Mouse (Mus musculus) stomach, embryonic 15.5 days (tissue): ENCODE results near the gene Neu1. TPM values are rescaled to one million over a fixed set of nuclear protein-coding genes. Genes with fewer than 3 reads are reported as not detected.
"Not testable (repeated sequence)": the region's sequence is repeated elsewhere in the genome, so short reads cannot be mapped to it uniquely, and the experiment has no call there.

ENCODE experiments used
- ATAC-seq: fragments of 200-750 bp; cut with Nextera tagmentation; 2 replicates; pipeline ENCODE4 v1.8.0; 2017; ENCODE audit warnings: low read depth, moderate number of reproducible peaks, moderate TSS enrichment; ENCODE audit not compliant: insufficient read depth, low FRiP score
- H3K27ac ChIP-seq: fragments of 300-500 bp; sonication (generic); 2 replicates; pipeline ENCODE4 v1.5.1; 2015; ENCODE audit warnings: mild to moderate bottlenecking, inconsistent platforms
- H3K27me3 ChIP-seq: fragments of 300-500 bp; sonication (generic); replicated peaks from 2 replicates; pipeline ENCODE4 v1.6.1; 2015; ENCODE audit warnings: inconsistent platforms
- H3K36me3 ChIP-seq: fragments of 300-500 bp; sonication (generic); 2 replicates; pipeline ENCODE4 v1.6.1; 2015; ENCODE audit warnings: inconsistent platforms
- H3K4me1 ChIP-seq: fragments of 300-500 bp; sonication (generic); 2 replicates; pipeline ENCODE4 v1.6.1; 2015; ENCODE audit warnings: inconsistent platforms
- H3K4me2 ChIP-seq: fragments of 300-500 bp; sonication (generic); 2 replicates; pipeline ENCODE4 v1.6.1; 2015; ENCODE audit warnings: mild to moderate bottlenecking, inconsistent platforms
- H3K4me3 ChIP-seq: fragments of 300-500 bp; sonication (generic); replicated peaks from 2 replicates; pipeline ENCODE4 v1.5.1; 2015; ENCODE audit warnings: inconsistent platforms
- H3K9ac ChIP-seq: fragments of 300-500 bp; sonication (generic); 2 replicates; pipeline ENCODE4 v1.6.1; 2015; ENCODE audit warnings: inconsistent platforms
- H3K9me3 ChIP-seq: fragments of 300-500 bp; sonication (generic); 2 replicates; pipeline ENCODE4 v1.6.1; 2016; ENCODE audit warnings: inconsistent platforms
- WGBS: fragments of 180-500 bp; shearing (Covaris S2); methylation state at CpG from one replicate; pipeline ENCODE4 v1.1.7; 2015; 5-methylcytosine and 5-hydroxymethylcytosine counted together
- polyA plus RNA-seq: library from polyadenylated mRNA; unstranded; fragments of >200 nt; fragmentation: Nextera tagmentation; extraction: Ambion mirVana; gene quantifications from 2 replicates; pipeline ENCODE4 v1.2.1, GENCODE M21; 2015

The Neu1 gene
- polyA plus RNA-seq, 1 experiment from 2014 or later, result 36.9 TPM

DNA sequence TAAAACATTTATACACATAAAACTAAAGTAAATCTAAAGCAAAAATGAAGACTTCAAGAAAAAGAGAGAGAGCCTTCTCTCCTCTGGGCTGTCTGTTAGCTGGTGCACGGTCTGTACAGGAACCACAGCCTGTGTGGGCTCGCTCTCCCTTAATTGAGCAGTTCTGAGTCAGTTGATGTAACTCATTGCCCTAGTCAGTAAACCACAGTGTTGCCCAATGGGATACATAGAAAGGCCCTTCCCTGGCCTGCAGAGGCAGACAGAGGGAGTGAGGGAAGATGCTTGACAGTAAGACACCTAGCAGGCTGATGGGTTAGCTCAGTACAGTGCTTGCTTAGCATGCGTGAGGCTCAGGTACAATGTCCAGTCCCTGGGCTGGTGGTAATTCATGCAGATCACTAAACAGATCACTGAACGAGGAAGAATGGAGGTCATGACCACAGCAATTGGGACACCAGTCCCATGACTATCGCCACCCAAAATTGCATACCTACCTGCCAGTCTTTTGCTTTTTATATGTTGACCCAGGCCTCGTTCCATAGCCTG, 7.0 kb downstream of the Neu1 start:
- WGBS, result 86% methylated on average over 6 of the region's 6 CpGs
- Histone ChIP-seq H3K36me3 (no peaks in the 10 kb centered on the region), H3K4me3 (no peak overlapping the region), H3K27me3 (no peaks in the 10 kb centered on the region), H3K4me2 (no peak overlapping the region), H3K9ac (no peak overlapping the region), H3K9me3 (no peaks in the 10 kb centered on the region), H3K4me1 (peaks cover 4% of the 10 kb centered on the region), H3K27ac (no peak overlapping the region)
- no peak for ATAC-seq

- Histone ChIP-seq H3K27ac (no peak overlapping the region), H3K4me3 (peak overlapping the region; percentile 29), H3K4me2 (peak overlapping the region; percentile 49), H3K9me3 (no peaks in the 10 kb centered on the region), H3K36me3 (no peaks in the 10 kb centered on the region), H3K9ac (no peak overlapping the region), H3K27me3 (no peaks in the 10 kb centered on the region), H3K4me1 (peaks cover 4% of the 10 kb centered on the region)
- ATAC-seq, result no peak; the same call in 1 of the 2 replicates
- 9% methylated on average over 15 of the region's 15 CpGs for WGBS
Observed at GRCm38 (mm10) chr17:34941344-34942041, 10.4 kb downstream of the Neu1 start.

GRCm38 (mm10) chr17:34943128-34943815, 12.2 kb downstream of the Neu1 start:
- Histone ChIP-seq H3K27me3 (no peaks in the 10 kb centered on the region), H3K36me3 (no peaks in the 10 kb centered on the region), H3K4me1 (peaks cover 4% of the 10 kb centered on the region), H3K4me3 (no peak overlapping the region), H3K9ac (no peak overlapping the region), H3K27ac (no peak overlapping the region), H3K4me2 (no peak overlapping the region), H3K9me3 (no peaks in the 10 kb centered on the region)
- no peak for ATAC-seq
- 81% methylated on average over 4 of the region's 4 CpGs for WGBS

DNA sequence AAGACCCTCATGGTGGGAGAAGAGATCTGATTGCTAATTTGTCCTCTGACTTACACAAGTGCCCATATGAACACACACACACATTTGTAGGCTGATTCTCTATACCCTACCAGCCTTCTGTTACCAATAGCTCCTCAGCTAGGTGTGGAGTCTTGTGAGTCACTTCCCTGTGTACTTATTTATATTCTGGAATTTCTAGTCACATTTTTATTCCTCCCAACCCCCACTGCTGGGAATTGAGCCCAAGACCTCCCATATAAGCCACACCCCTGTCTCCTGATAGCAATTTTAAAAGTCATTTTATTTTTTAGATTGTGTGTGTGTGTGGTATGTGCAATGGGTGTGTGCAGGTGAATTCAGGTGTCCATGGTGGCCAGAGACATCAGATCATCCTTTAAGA, 13.3 kb downstream of the Neu1 start:
- Histone ChIP-seq H3K9me3 (no peaks in the 10 kb centered on the region), H3K4me3 (no peak overlapping the region), H3K4me1 (peaks cover 4% of the 10 kb centered on the region), H3K9ac (no peak overlapping the region), H3K4me2 (no peak overlapping the region), H3K27me3 (no peaks in the 10 kb centered on the region), H3K27ac (no peak overlapping the region), H3K36me3 (peaks cover 1% of the 10 kb centered on the region; the same call in 1 of the 2 replicates)
- no peak for ATAC-seq

- H3K36me3 ChIP-seq, result peaks cover 16% of the 10 kb centered on the region; the same call in 1 of the 2 replicates
- peaks cover 11% of the 10 kb centered on the region for H3K4me1 ChIP-seq
- H3K27ac ChIP-seq, result no peak overlapping the region
- ATAC-seq, result no peak
- WGBS, result 90% methylated on average over 5 of the region's 5 CpGs
- H3K9ac ChIP-seq, result no peak overlapping the region
- H3K27me3 ChIP-seq, result no peaks in the 10 kb centered on the region
- H3K4me2 ChIP-seq, result no peak overlapping the region
- no peak overlapping the region for H3K4me3 ChIP-seq
- H3K9me3 ChIP-seq, result no peaks in the 10 kb centered on the region
Observed at GRCm38 (mm10) chr17:34946486-34947140, 15.6 kb downstream of the Neu1 start.

DNA sequence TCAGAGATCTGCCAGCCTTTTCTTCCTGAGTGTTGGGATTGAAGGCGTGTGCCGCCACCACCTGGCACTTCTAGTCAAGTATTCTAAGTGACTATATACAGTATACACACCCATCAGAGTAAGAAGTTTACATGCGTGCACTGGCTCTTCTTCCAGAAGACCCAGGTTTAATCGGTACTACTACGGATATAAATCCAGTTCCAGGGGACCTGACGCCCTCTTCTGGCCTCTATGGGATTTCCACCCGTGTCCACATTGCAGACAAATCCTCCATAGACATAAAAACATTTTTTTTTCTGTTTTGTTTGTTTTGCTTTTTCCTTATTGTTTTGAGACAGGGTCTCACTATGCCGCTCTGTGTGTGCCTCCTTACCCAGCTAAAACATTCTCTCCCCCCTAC, 16.6 kb downstream of the Neu1 start:
- Histone ChIP-seq H3K4me2 (no peak overlapping the region), H3K4me3 (no peak overlapping the region), H3K9ac (no peak overlapping the region), H3K27me3 (no peaks in the 10 kb centered on the region), H3K36me3 (peaks cover 16% of the 10 kb centered on the region; the same call in 1 of the 2 replicates), H3K27ac (no peak overlapping the region), H3K4me1 (peaks cover 9% of the 10 kb centered on the region; the same call in 1 of the 2 replicates), H3K9me3 (no peaks in the 10 kb centered on the region)
- 24% methylated on average over 8 of the region's 8 CpGs for WGBS
- no peak for ATAC-seq

- H3K4me1 ChIP-seq, ATAC-seq, H3K27me3 ChIP-seq, H3K9me3 ChIP-seq, H3K9ac ChIP-seq, H3K4me3 ChIP-seq, H3K4me2 ChIP-seq: not testable (repeated sequence)
- Histone ChIP-seq H3K27ac (peak overlapping the region; percentile 26; the same call in 1 of the 2 replicates), H3K36me3 (peaks cover 16% of the 10 kb centered on the region; the same call in 1 of the 2 replicates)
- 56% methylated on average over 9 of the region's 9 CpGs for WGBS
Observed at GRCm38 (mm10) chr17:34948721-34949552, 17.9 kb downstream of the Neu1 start.

- no peak overlapping the region for H3K9ac ChIP-seq
- 47% methylated on average over 4 of the region's 4 CpGs for WGBS
- H3K9me3 ChIP-seq, result no peaks in the 10 kb centered on the region
- no peak overlapping the region for H3K4me2 ChIP-seq
- no peak overlapping the region for H3K4me3 ChIP-seq
- no peaks in the 10 kb centered on the region for H3K27me3 ChIP-seq
- 0 out of 2 replicates have a peak, but pooled peaks have one; percentile 3 for ATAC-seq
- peaks cover 16% of the 10 kb centered on the region; the same call in 1 of the 2 replicates for H3K36me3 ChIP-seq
- H3K27ac ChIP-seq, result peak overlapping the region; percentile 63; the same call in 1 of the 2 replicates
- H3K4me1 ChIP-seq, result peaks cover 9% of the 10 kb centered on the region; the same call in 1 of the 2 replicates
Observed at GRCm38 (mm10) chr17:34949553-34949969, 18.5 kb downstream of the Neu1 start.

GRCm38 (mm10) chr17:34950514-34951455, 19.7 kb downstream of the Neu1 start:
- H3K9ac ChIP-seq, result peak overlapping the region; percentile 99
- ATAC-seq, result no peak
- 25% methylated on average over 10 of the region's 10 CpGs for WGBS

DNA sequence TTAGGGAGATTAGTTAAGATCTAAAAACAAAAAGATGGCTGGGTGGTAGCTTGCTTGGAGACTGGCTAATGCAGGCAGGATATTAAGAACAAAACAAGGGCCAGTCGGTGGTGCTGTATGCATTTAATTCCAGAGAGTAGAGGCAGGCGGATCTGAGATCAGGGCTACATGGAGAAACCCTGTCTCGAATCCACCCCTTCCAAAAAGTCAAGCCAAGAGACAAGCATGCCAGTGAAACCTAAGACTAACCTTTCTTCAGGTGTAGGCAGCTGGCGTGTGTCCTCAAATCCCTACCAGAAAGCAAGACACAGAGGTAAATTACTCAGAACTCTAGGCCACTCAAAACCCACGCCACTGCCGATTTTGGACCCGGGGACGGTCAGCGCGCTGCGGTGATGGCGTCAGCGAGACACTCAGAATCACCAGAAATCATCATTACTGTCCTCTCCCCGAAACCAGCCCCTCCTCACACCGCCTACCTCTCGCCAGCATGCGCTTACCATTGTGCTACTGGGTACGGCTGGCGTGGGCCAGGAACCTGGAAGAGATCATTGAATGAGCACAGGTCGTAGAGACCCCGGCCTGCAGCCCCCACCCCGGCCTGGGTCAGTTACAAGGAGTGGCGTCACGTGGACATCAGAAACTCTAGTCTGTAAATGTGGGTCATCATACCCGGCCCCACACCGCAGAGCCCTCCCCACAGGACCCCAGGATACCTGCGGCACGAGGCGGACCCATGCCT, 20.8 kb downstream of the Neu1 start:
- ATAC-seq, result peak; percentile 21
- Histone ChIP-seq H3K36me3 (peaks cover 16% of the 10 kb centered on the region; the same call in 1 of the 2 replicates), H3K27ac (peak overlapping the region; percentile 92), H3K4me2 (peak overlapping the region; percentile 81), H3K9me3 (no peaks in the 10 kb centered on the region), H3K27me3 (no peaks in the 10 kb centered on the region), H3K9ac (peak overlapping the region; percentile 99), H3K4me1 (peaks cover 9% of the 10 kb centered on the region; the same call in 1 of the 2 replicates), H3K4me3 (peak overlapping the region; percentile 94)
- under 1% methylated on average over 29 of the region's 29 CpGs for WGBS

More at GRCm38 (mm10) chr17:34950514-34951455, 19.7 kb downstream of the Neu1 start:
- H3K27me3 ChIP-seq, result no peaks in the 10 kb centered on the region
- no peaks in the 10 kb centered on the region for H3K9me3 ChIP-seq
- peak overlapping the region; percentile 81 for H3K4me2 ChIP-seq
- H3K27ac ChIP-seq, result peak overlapping the region; percentile 92
- peak overlapping the region; percentile 94 for H3K4me3 ChIP-seq
- H3K36me3 ChIP-seq, result peaks cover 16% of the 10 kb centered on the region; the same call in 1 of the 2 replicates
- H3K4me1 ChIP-seq, result peaks cover 9% of the 10 kb centered on the region; the same call in 1 of the 2 replicates
